Mouse (Mus musculus) limb, embryonic 10.5 days (tissue): ENCODE measurements at regions not wholly inside any gene's neighbourhood (a gene's known extent, or its start where the extent isn't known, plus 50 kb on each side); places are given as distances from the start of the nearest gene placed in this dataset.

Experiments used
- DNase-seq: peaks from one replicate; pipeline ENCODE4 v3.0.0-alpha.2; 2017; ENCODE audit warnings: low spot score
- H3K27ac ChIP-seq: fragments of 300-500 bp; sonication (generic); 2 replicates; pipeline ENCODE4 v1.5.1; 2016; ENCODE audit warnings: mild to moderate bottlenecking
- H3K27me3 ChIP-seq: fragments of 300-500 bp; sonication (generic); 2 replicates; pipeline ENCODE4 v1.6.1; 2016; ENCODE audit warnings: low read depth, mild to moderate bottlenecking; ENCODE audit not compliant: poor library complexity, severe bottlenecking
- H3K36me3 ChIP-seq: fragments of 300-500 bp; sonication (generic); 2 replicates; pipeline ENCODE4 v1.6.1; 2016; ENCODE audit warnings: mild to moderate bottlenecking, moderate library complexity
- H3K4me1 ChIP-seq: fragments of 300-500 bp; sonication (generic); 2 replicates; pipeline ENCODE4 v1.6.1; 2016
- H3K4me3 ChIP-seq: fragments of 300-500 bp; sonication (generic); 2 replicates; pipeline ENCODE4 v1.5.1; 2016; ENCODE audit warnings: mild to moderate bottlenecking, moderate library complexity
- H3K9me3 ChIP-seq: fragments of 300-500 bp; sonication (generic); replicated peaks from 2 replicates; pipeline ENCODE4 v1.6.1; 2016; ENCODE audit warnings: mild to moderate bottlenecking
- WGBS: fragments of 180-500 bp; shearing (Covaris S2); methylation state at CpG from one replicate; pipeline ENCODE4 v1.1.7; 2016; 5-methylcytosine and 5-hydroxymethylcytosine counted together

DNA sequence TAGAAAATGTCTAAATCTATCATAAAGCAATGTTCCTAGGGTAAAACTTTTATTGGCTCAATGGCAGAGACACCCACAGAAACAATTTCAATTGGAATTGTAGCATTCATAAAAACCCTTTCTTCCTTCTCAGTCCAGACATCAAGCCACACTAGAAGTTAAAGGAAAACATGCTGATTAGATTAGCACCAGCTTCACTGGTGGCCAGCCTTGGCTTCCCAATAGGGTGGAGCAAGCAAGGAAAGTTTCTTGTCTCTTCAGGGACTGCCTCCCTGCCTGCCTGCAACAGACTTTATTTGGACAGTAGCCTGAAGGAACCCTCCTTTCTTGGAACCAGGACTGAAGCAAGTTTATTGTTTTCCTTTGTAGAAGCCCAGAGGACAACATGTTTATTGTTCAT is 289.0 kb upstream of the Mef2c start:
- no peak for DNase-seq
- no peaks in the 10 kb centered on the region for H3K4me1 ChIP-seq
- H3K36me3 ChIP-seq: no peaks in the 10 kb centered on the region
- no peaks in the 10 kb centered on the region for H3K9me3 ChIP-seq
- no peak overlapping the region for H3K27ac ChIP-seq
- H3K27me3 ChIP-seq: no peaks in the 10 kb centered on the region
- no peak overlapping the region for H3K4me3 ChIP-seq

GRCm38 (mm10) chr13:83216454-83216853 is 287.4 kb upstream of the Mef2c start:
- Histone ChIP-seq H3K36me3 (no peaks in the 10 kb centered on the region), H3K27me3 (no peaks in the 10 kb centered on the region), H3K27ac (no peak overlapping the region), H3K9me3 (no peaks in the 10 kb centered on the region), H3K4me3 (no peak overlapping the region), H3K4me1 (no peaks in the 10 kb centered on the region)
- 92% methylated on average over 3 of the region's 3 CpGs for WGBS
- DNase-seq: no peak

- H3K36me3 ChIP-seq: no peaks in the 10 kb centered on the region
- H3K27ac ChIP-seq: no peak overlapping the region
- H3K4me3 ChIP-seq: no peak overlapping the region
- 90% methylated on average over 1 of the region's 1 CpGs for WGBS
- no peaks in the 10 kb centered on the region for H3K27me3 ChIP-seq
- DNase-seq: no peak
- no peaks in the 10 kb centered on the region for H3K9me3 ChIP-seq
- no peaks in the 10 kb centered on the region for H3K4me1 ChIP-seq
Observed at GRCm38 (mm10) chr13:83252452-83252851, 251.4 kb upstream of the Mef2c start.

GRCm38 (mm10) chr13:83266591-83266990 is 237.2 kb upstream of the Mef2c start:
- Histone ChIP-seq H3K4me1 (no peaks in the 10 kb centered on the region), H3K27me3 (no peaks in the 10 kb centered on the region), H3K27ac (no peak overlapping the region), H3K36me3 (no peaks in the 10 kb centered on the region), H3K4me3 (no peak overlapping the region), H3K9me3 (no peaks in the 10 kb centered on the region)
- no peak for DNase-seq
- WGBS: 88% methylated on average over 1 of the region's 1 CpGs

- WGBS: 81% methylated on average over 3 of the region's 3 CpGs
- H3K27me3 ChIP-seq: no peaks in the 10 kb centered on the region
- H3K4me1 ChIP-seq: no peaks in the 10 kb centered on the region
- no peaks in the 10 kb centered on the region for H3K36me3 ChIP-seq
- no peak overlapping the region for H3K4me3 ChIP-seq
- no peak for DNase-seq
- H3K27ac ChIP-seq: no peak overlapping the region
- no peaks in the 10 kb centered on the region for H3K9me3 ChIP-seq
Observed at GRCm38 (mm10) chr13:83268663-83269062, 235.2 kb upstream of the Mef2c start.

DNA sequence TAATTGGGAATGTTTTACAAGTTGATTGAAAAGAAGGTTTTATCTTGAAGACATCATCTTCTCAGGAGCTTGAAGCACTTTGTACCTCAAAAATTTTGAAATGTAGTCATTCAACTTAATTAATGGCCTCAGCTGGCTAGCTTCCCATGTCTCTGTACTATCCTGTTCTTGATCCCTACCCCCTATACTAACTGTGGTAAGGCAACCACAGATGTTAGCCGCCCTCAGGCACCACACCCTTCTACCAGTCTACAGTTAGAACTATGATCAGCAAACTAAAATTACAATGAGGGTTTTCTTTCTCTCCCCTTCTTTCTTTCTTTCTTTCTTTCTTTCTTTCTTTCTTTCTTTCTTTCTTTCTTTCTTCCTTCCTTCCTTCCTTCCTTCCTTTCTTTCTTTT is 225.1 kb upstream of the Mef2c start:
- 74% methylated on average over 1 of the region's 1 CpGs for WGBS
- Histone ChIP-seq H3K36me3 (no peaks in the 10 kb centered on the region), H3K27ac (no peak overlapping the region), H3K4me1 (no peaks in the 10 kb centered on the region), H3K27me3 (no peaks in the 10 kb centered on the region), H3K4me3 (no peak overlapping the region), H3K9me3 (no peaks in the 10 kb centered on the region)
- DNase-seq: no peak

- H3K9me3 ChIP-seq: no peaks in the 10 kb centered on the region
- no peak overlapping the region for H3K4me3 ChIP-seq
- H3K27ac ChIP-seq: no peak overlapping the region
- H3K36me3 ChIP-seq: no peaks in the 10 kb centered on the region
- DNase-seq: no peak
- no peaks in the 10 kb centered on the region for H3K4me1 ChIP-seq
- WGBS: 77% methylated on average over 3 of the region's 3 CpGs
- no peaks in the 10 kb centered on the region for H3K27me3 ChIP-seq
Observed at GRCm38 (mm10) chr13:83307696-83308095, 196.1 kb upstream of the Mef2c start.

GRCm38 (mm10) chr13:83328488-83328887 is 175.3 kb upstream of the Mef2c start:
- WGBS: 73% methylated on average over 4 of the region's 4 CpGs
- DNase-seq: no peak
- Histone ChIP-seq H3K9me3 (no peaks in the 10 kb centered on the region), H3K36me3 (no peaks in the 10 kb centered on the region), H3K4me1 (no peaks in the 10 kb centered on the region), H3K4me3 (no peak overlapping the region), H3K27me3 (no peaks in the 10 kb centered on the region), H3K27ac (no peak overlapping the region)

GRCm38 (mm10) chr13:83333728-83334127 is 170.1 kb upstream of the Mef2c start:
- WGBS: 70% methylated on average over 5 of the region's 5 CpGs
- no peak for DNase-seq
- H3K36me3 ChIP-seq: no peaks in the 10 kb centered on the region
- H3K27ac ChIP-seq: no peak overlapping the region
- H3K4me1 ChIP-seq: no peaks in the 10 kb centered on the region
- no peak overlapping the region for H3K4me3 ChIP-seq
- no peaks in the 10 kb centered on the region for H3K27me3 ChIP-seq
- no peaks in the 10 kb centered on the region for H3K9me3 ChIP-seq

DNA sequence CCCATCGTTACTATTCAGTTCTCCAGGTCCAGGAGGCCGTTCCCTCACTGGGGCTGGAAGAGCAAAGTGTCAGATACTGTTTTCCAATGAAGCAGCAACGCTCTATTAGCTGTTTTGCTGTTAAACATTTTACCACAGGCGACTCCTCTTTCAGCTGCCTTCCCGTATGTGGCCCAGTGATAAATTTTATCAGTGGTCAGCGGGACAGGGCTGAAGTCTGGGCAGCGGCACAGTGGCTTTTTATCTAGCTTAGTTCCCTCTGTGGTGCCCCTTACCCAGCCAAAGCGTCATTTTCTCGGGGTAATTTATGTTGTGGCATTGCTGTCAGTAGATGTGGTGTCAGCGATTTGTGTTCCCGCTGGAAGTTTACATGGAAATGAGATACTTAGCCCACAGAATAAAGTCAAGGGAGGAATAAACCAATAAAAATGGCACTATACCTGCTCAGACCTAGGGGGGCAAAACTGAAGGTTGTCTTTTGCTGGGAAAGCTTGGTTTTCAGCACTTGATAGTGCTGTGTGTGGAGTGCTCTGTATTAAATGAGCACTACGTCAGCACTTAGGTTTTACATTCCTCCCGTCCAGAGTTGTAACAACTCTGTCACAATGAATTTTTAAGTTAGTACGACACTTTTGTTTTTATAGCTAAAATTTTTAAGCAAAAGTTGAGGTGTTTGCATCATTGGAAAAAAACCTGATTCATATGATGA is 159.1 kb upstream of the Mef2c start:
- H3K27ac ChIP-seq: no peak overlapping the region
- H3K4me3 ChIP-seq: no peak overlapping the region
- WGBS: 77% methylated on average over 14 of the region's 14 CpGs
- DNase-seq: no peak
- no peaks in the 10 kb centered on the region for H3K9me3 ChIP-seq
- no peaks in the 10 kb centered on the region for H3K36me3 ChIP-seq
- no peaks in the 10 kb centered on the region for H3K27me3 ChIP-seq
- H3K4me1 ChIP-seq: no peaks in the 10 kb centered on the region

DNA sequence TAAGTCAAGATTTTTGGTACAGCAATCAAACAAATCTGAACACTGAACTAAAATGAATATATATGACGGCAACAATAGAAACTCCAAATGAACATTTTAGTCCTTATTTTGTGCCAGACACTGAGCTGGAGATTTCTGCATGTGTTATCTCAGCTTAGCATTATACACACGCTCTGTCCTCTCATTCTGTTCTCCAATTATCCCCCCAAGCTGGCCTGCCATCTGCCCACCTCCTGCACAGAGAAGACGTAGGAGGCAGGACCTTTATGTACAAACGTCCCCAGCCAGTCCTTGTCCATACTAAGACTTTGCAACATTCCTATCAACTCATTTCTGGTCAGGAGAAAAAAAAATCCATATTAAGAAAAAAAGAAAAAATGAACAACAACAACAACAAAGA is 148.5 kb upstream of the Mef2c start:
- Histone ChIP-seq H3K36me3 (no peaks in the 10 kb centered on the region), H3K27ac (no peak overlapping the region), H3K27me3 (no peaks in the 10 kb centered on the region), H3K4me1 (no peaks in the 10 kb centered on the region), H3K4me3 (no peak overlapping the region), H3K9me3 (no peaks in the 10 kb centered on the region)
- DNase-seq: no peak
- WGBS: 90% methylated on average over 4 of the region's 4 CpGs

- Histone ChIP-seq H3K4me3 (no peak overlapping the region), H3K27ac (no peak overlapping the region), H3K36me3 (no peaks in the 10 kb centered on the region), H3K27me3 (no peaks in the 10 kb centered on the region), H3K9me3 (no peaks in the 10 kb centered on the region), H3K4me1 (no peaks in the 10 kb centered on the region)
- 77% methylated on average over 2 of the region's 2 CpGs for WGBS
- DNase-seq: no peak
Observed at GRCm38 (mm10) chr13:83360529-83360928, 143.3 kb upstream of the Mef2c start.

GRCm38 (mm10) chr13:83376097-83376797 is 127.6 kb upstream of the Mef2c start:
- H3K9me3 ChIP-seq: no peaks in the 10 kb centered on the region
- no peak overlapping the region for H3K27ac ChIP-seq
- no peak overlapping the region for H3K4me3 ChIP-seq
- H3K4me1 ChIP-seq: no peaks in the 10 kb centered on the region
- WGBS: 94% methylated on average over 8 of the region's 8 CpGs
- no peaks in the 10 kb centered on the region for H3K27me3 ChIP-seq
- DNase-seq: no peak
- no peaks in the 10 kb centered on the region for H3K36me3 ChIP-seq

- DNase-seq: no peak
- WGBS: 59% methylated on average over 3 of the region's 3 CpGs
- Histone ChIP-seq H3K36me3 (no peaks in the 10 kb centered on the region), H3K27me3 (no peaks in the 10 kb centered on the region), H3K4me1 (no peaks in the 10 kb centered on the region), H3K27ac (no peak overlapping the region), H3K4me3 (no peak overlapping the region), H3K9me3 (no peaks in the 10 kb centered on the region)
Observed at GRCm38 (mm10) chr13:83378644-83379043, 125.2 kb upstream of the Mef2c start.
